Mouse (Mus musculus): ENCODE measurements around the gene Chl1. TPM values are rescaled to one million over a fixed set of nuclear protein-coding genes. Genes with fewer than 3 reads are reported as not detected.

The Chl1 gene
- polyA plus RNA-seq, 1 experiment: not detected

DNA sequence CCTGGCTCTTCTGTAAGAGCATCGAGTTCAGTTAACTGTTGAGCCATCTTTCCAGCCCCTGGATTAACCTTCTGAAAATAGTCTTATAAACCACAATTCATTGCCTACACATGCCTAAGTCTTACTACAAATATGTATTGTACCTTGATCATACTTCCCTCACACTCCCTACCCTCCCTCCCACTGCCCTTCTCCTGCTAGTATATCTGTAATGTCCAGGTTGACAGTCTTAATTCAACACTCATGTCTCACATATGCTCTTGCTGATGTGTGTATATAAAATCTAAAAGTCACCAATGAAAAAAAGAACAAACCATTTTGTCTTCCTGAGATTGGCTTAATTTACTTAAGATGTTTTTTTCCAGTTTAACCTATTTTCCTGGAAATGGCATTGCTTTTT is 189.1 kb downstream of the Chl1 start:
- H3K9me3 ChIP-seq (replicated peaks; ENCODE audit: control insufficient read depth, insufficient read depth, low read length, poor library complexity, severe bottlenecking): no peaks in the 10 kb centered on the region
- no peak overlapping the region for H3K27ac ChIP-seq (ENCODE audit: insufficient read depth, low read length)
- no peaks in the 10 kb centered on the region for H3K27me3 ChIP-seq (ENCODE audit: control insufficient read depth, insufficient read depth, low read length, poor library complexity, severe bottlenecking)
- no peaks in the 10 kb centered on the region for H3K4me1 ChIP-seq (ENCODE audit: control insufficient read depth, insufficient read depth, low read length)
- H3K9ac ChIP-seq (ENCODE audit: low read depth, poor library complexity, severe bottlenecking): no peak overlapping the region
- TF ChIP-seq EP300 (IDR thresholded peaks at IDR 0.05; ENCODE audit: insufficient read depth, low read depth, low read length) (no peak), POLR2A (IDR thresholded peaks at IDR 0.05; ENCODE audit: insufficient read depth, low read length) (no peak), CTCF (IDR thresholded peaks at IDR 0.05; ENCODE audit: low read depth, low read length) (no peak)
- H3K4me3 ChIP-seq (ENCODE audit: low read depth, low read length): no peak overlapping the region
- no peaks in the 10 kb centered on the region for H3K36me3 ChIP-seq (ENCODE audit: control insufficient read depth, insufficient read depth, low read length, poor library complexity, severe bottlenecking)

DNA sequence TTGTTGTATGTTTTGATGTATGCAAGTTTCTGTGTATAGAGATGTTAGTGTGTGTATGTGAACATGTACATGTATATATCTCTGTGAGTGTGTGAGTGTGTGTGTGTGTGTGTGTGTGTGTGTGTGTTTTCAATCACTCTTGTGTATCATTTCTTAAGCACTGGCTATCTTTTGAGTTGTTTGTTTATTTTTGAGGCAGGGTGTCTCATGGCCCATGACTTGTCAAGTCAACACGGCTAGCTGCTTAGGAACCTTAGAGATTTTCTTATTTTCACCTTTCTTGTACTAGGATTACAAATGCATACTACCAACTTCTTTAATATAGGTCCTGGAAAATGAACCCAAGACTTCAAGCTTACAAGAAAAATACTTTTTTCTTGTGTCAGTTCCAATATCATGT is 189.5 kb downstream of the Chl1 start:
- Histone ChIP-seq H3K9ac (ENCODE audit: low read depth, poor library complexity, severe bottlenecking) (no peak overlapping the region), H3K27ac (ENCODE audit: insufficient read depth, low read length) (no peak overlapping the region), H3K36me3 (ENCODE audit: control insufficient read depth, insufficient read depth, low read length, poor library complexity, severe bottlenecking) (no peaks in the 10 kb centered on the region), H3K9me3 (replicated peaks; ENCODE audit: control insufficient read depth, insufficient read depth, low read length, poor library complexity, severe bottlenecking) (no peaks in the 10 kb centered on the region), H3K4me3 (ENCODE audit: low read depth, low read length) (no peak overlapping the region), H3K4me1 (ENCODE audit: control insufficient read depth, insufficient read depth, low read length) (no peaks in the 10 kb centered on the region), H3K27me3 (ENCODE audit: control insufficient read depth, insufficient read depth, low read length, poor library complexity, severe bottlenecking) (no peaks in the 10 kb centered on the region)
- TF ChIP-seq POLR2A (IDR thresholded peaks at IDR 0.05; ENCODE audit: insufficient read depth, low read length) (no peak), CTCF (IDR thresholded peaks at IDR 0.05; ENCODE audit: low read depth, low read length) (no peak), EP300 (IDR thresholded peaks at IDR 0.05; ENCODE audit: insufficient read depth, low read depth, low read length) (no peak)

DNA sequence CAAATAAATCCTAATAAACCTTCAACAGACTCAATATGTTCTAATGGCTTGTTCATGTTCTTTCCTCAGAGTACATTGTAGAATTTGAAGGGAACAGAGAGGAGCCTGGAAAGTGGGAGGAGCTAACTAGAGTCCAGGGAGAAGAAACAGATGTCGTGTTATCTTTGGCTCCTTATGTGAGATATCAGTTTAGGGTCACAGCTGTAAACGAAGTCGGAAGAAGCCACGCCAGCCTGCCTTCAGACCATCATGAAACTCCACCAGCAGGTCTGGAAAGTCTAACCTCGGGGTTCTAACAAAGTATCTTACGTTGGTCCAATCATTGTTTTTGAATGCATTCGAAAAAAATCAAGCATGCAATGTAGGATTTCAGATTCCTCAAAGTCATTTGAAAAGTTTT is 189.9 kb downstream of the Chl1 start:
- H3K4me1 ChIP-seq (ENCODE audit: control insufficient read depth, insufficient read depth, low read length): no peaks in the 10 kb centered on the region
- no peak overlapping the region for H3K9ac ChIP-seq (ENCODE audit: low read depth, poor library complexity, severe bottlenecking)
- H3K4me3 ChIP-seq (ENCODE audit: low read depth, low read length): no peak overlapping the region
- H3K27ac ChIP-seq (ENCODE audit: insufficient read depth, low read length): no peak overlapping the region
- no peaks in the 10 kb centered on the region for H3K36me3 ChIP-seq (ENCODE audit: control insufficient read depth, insufficient read depth, low read length, poor library complexity, severe bottlenecking)
- H3K27me3 ChIP-seq (ENCODE audit: control insufficient read depth, insufficient read depth, low read length, poor library complexity, severe bottlenecking): no peaks in the 10 kb centered on the region
- H3K9me3 ChIP-seq (replicated peaks; ENCODE audit: control insufficient read depth, insufficient read depth, low read length, poor library complexity, severe bottlenecking): no peaks in the 10 kb centered on the region
- TF ChIP-seq EP300 (IDR thresholded peaks at IDR 0.05; ENCODE audit: insufficient read depth, low read depth, low read length) (no peak), POLR2A (IDR thresholded peaks at IDR 0.05; ENCODE audit: insufficient read depth, low read length) (no peak), CTCF (IDR thresholded peaks at IDR 0.05; ENCODE audit: low read depth, low read length) (no peak)

- H3K36me3 ChIP-seq (ENCODE audit: control insufficient read depth, insufficient read depth, low read length, poor library complexity, severe bottlenecking): no peaks in the 10 kb centered on the region
- H3K27me3 ChIP-seq (ENCODE audit: control insufficient read depth, insufficient read depth, low read length, poor library complexity, severe bottlenecking): no peaks in the 10 kb centered on the region
- no peak overlapping the region for H3K9ac ChIP-seq (ENCODE audit: low read depth, poor library complexity, severe bottlenecking)
- no peaks in the 10 kb centered on the region for H3K9me3 ChIP-seq (replicated peaks; ENCODE audit: control insufficient read depth, insufficient read depth, low read length, poor library complexity, severe bottlenecking)
- H3K27ac ChIP-seq (ENCODE audit: insufficient read depth, low read length): no peak overlapping the region
- TF ChIP-seq POLR2A (IDR thresholded peaks at IDR 0.05; ENCODE audit: insufficient read depth, low read length) (no peak), EP300 (IDR thresholded peaks at IDR 0.05; ENCODE audit: insufficient read depth, low read depth, low read length) (no peak), CTCF (IDR thresholded peaks at IDR 0.05; ENCODE audit: low read depth, low read length) (no peak)
- H3K4me1 ChIP-seq (ENCODE audit: control insufficient read depth, insufficient read depth, low read length): no peaks in the 10 kb centered on the region
- no peak overlapping the region for H3K4me3 ChIP-seq (ENCODE audit: low read depth, low read length)
These were observed 196.0 kb downstream of the Chl1 start for GRCm38 (mm10) chr6:103706366-103706765.

- Histone ChIP-seq H3K36me3 (ENCODE audit: control insufficient read depth, insufficient read depth, low read length, poor library complexity, severe bottlenecking) (no peaks in the 10 kb centered on the region), H3K4me1 (ENCODE audit: control insufficient read depth, insufficient read depth, low read length) (no peaks in the 10 kb centered on the region), H3K9ac (ENCODE audit: low read depth, poor library complexity, severe bottlenecking) (no peak overlapping the region), H3K27ac (ENCODE audit: insufficient read depth, low read length) (no peak overlapping the region), H3K9me3 (replicated peaks; ENCODE audit: control insufficient read depth, insufficient read depth, low read length, poor library complexity, severe bottlenecking) (no peaks in the 10 kb centered on the region), H3K4me3 (ENCODE audit: low read depth, low read length) (no peak overlapping the region), H3K27me3 (ENCODE audit: control insufficient read depth, insufficient read depth, low read length, poor library complexity, severe bottlenecking) (no peaks in the 10 kb centered on the region)
- TF ChIP-seq CTCF (IDR thresholded peaks at IDR 0.05; ENCODE audit: low read depth, low read length): no peak
These were observed 228.9 kb downstream of the Chl1 start for GRCm38 (mm10) chr6:103739291-103739690.

DNA sequence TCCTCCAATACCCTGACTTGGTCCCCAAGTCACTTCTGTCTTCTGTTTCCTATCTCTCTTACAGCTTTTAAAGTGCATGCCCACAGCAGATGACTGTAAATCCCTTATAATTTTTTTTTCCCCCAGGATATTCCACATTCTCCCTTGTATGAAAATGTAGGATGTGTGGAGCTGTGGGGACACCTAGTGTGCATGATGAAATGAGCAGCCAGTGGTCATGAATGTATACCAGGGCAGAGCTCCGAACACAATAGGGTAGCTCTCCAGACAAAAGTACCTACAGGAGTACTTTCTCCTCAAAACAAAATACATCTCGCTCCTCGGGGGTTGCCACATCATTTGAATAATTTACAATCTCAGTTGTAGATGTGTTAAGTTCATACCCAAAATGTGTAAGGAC is 232.4 kb downstream of the Chl1 start:
- no peak overlapping the region for H3K9ac ChIP-seq (ENCODE audit: low read depth, poor library complexity, severe bottlenecking)
- no peaks in the 10 kb centered on the region for H3K9me3 ChIP-seq (replicated peaks; ENCODE audit: control insufficient read depth, insufficient read depth, low read length, poor library complexity, severe bottlenecking)
- no peak overlapping the region for H3K4me3 ChIP-seq (ENCODE audit: low read depth, low read length)
- H3K27me3 ChIP-seq (ENCODE audit: control insufficient read depth, insufficient read depth, low read length, poor library complexity, severe bottlenecking): no peaks in the 10 kb centered on the region; the same call in 1 of the 2 replicates
- TF ChIP-seq EP300 (IDR thresholded peaks at IDR 0.05; ENCODE audit: insufficient read depth, low read depth, low read length) (no peak), POLR2A (IDR thresholded peaks at IDR 0.05; ENCODE audit: insufficient read depth, low read length) (no peak), CTCF (IDR thresholded peaks at IDR 0.05; ENCODE audit: low read depth, low read length) (no peak)
- no peaks in the 10 kb centered on the region for H3K4me1 ChIP-seq (ENCODE audit: control insufficient read depth, insufficient read depth, low read length)
- H3K27ac ChIP-seq (ENCODE audit: insufficient read depth, low read length): no peak overlapping the region
- H3K36me3 ChIP-seq (ENCODE audit: control insufficient read depth, insufficient read depth, low read length, poor library complexity, severe bottlenecking): no peaks in the 10 kb centered on the region

Data from ES-Bruce4 (cell line).